Mouse (Mus musculus): ENCODE measurements at regions not wholly inside any gene's neighbourhood (a gene's known extent, or its start where the extent isn't known, plus 50 kb on each side); places are given as distances from the start of the nearest gene placed in this dataset.

DNA sequence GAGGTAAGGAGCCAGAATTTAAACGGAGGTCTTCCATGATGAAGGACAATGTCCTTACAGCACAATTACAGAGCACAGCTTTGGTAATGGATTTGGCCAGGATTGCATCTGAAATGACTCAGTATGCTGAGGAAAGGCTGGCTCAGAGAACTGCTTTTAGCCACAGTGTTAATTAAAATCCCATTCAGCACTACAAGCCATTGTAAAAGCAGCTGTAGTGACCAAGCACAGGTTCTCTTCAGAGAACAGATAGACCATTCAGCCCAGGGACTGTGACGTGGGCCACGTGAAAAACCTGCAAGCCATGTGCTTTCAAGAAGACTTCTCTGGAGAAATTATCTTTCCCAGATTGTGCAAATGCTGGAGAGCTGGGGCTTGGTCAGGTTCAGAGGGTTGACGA lies 979.7 kb downstream of the Slc22a22 start:
- DNase-seq (ENCODE audit: low read depth): peak; percentile 11
- TF ChIP-seq POLR2A (IDR thresholded peaks at IDR 0.05; ENCODE audit: borderline replicate concordance, extremely low read depth, insufficient read depth, insufficient read length, poor library complexity, severe bottlenecking) (no peak), CTCF (IDR thresholded peaks at IDR 0.05; ENCODE audit: borderline replicate concordance, extremely low read depth, insufficient read depth, insufficient read length) (no peak)

GRCm38 (mm10) chr15:56496355-56496754 lies 981.1 kb downstream of the Slc22a22 start:
- DNase-seq (ENCODE audit: low read depth): no peak
- TF ChIP-seq CTCF (IDR thresholded peaks at IDR 0.05; ENCODE audit: borderline replicate concordance, extremely low read depth, insufficient read depth, insufficient read length): no peak
- TF ChIP-seq POLR2A (IDR thresholded peaks at IDR 0.05; ENCODE audit: borderline replicate concordance, extremely low read depth, insufficient read depth, insufficient read length, poor library complexity, severe bottlenecking): no peak

GRCm38 (mm10) chr15:56485931-56486330 lies 991.5 kb downstream of the Slc22a22 start:
- TF ChIP-seq POLR2A (IDR thresholded peaks at IDR 0.05; ENCODE audit: borderline replicate concordance, extremely low read depth, insufficient read depth, insufficient read length, poor library complexity, severe bottlenecking) (no peak), CTCF (IDR thresholded peaks at IDR 0.05; ENCODE audit: borderline replicate concordance, extremely low read depth, insufficient read depth, insufficient read length) (no peak)
- no peak for DNase-seq (ENCODE audit: low read depth)

GRCm38 (mm10) chr15:56484693-56485092 lies 992.7 kb downstream of the Slc22a22 start:
- DNase-seq (ENCODE audit: low read depth): no peak
- TF ChIP-seq CTCF (IDR thresholded peaks at IDR 0.05; ENCODE audit: borderline replicate concordance, extremely low read depth, insufficient read depth, insufficient read length): no peak
- TF ChIP-seq POLR2A (IDR thresholded peaks at IDR 0.05; ENCODE audit: borderline replicate concordance, extremely low read depth, insufficient read depth, insufficient read length, poor library complexity, severe bottlenecking): no peak

- peak; percentile 2 for DNase-seq (ENCODE audit: low read depth)
- TF ChIP-seq CTCF (IDR thresholded peaks at IDR 0.05; ENCODE audit: borderline replicate concordance, extremely low read depth, insufficient read depth, insufficient read length) (no peak), POLR2A (IDR thresholded peaks at IDR 0.05; ENCODE audit: borderline replicate concordance, extremely low read depth, insufficient read depth, insufficient read length, poor library complexity, severe bottlenecking) (no peak)
These were observed 997.7 kb downstream of the Slc22a22 start for GRCm38 (mm10) chr15:56479682-56480081.

DNA sequence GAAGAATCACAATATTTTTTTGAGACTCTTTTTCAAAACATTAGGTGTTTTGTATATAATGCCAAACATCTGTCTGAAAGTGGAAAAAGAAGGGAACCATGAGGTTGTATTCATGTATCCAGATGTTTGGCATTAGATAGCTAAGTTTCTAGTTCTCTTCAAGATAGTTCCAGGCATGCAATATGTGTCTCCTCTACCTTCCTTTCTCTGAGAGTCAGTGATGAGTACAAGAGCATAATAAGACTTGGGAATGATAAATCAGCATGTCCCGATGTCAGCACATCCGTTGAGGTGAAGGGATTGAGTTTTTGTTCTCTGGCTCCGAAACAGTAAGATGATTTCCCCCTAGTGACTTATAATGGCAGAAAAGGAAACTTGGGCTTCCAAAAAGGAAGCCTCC lies 998.4 kb downstream of the Slc22a22 start:
- TF ChIP-seq POLR2A (IDR thresholded peaks at IDR 0.05; ENCODE audit: borderline replicate concordance, extremely low read depth, insufficient read depth, insufficient read length, poor library complexity, severe bottlenecking) (no peak), CTCF (IDR thresholded peaks at IDR 0.05; ENCODE audit: borderline replicate concordance, extremely low read depth, insufficient read depth, insufficient read length) (no peak)
- DNase-seq (ENCODE audit: low read depth): no peak

GRCm38 (mm10) chr15:56473679-56474078 lies 1003.7 kb downstream of the Slc22a22 start:
- TF ChIP-seq POLR2A (IDR thresholded peaks at IDR 0.05; ENCODE audit: borderline replicate concordance, extremely low read depth, insufficient read depth, insufficient read length, poor library complexity, severe bottlenecking) (no peak), CTCF (IDR thresholded peaks at IDR 0.05; ENCODE audit: borderline replicate concordance, extremely low read depth, insufficient read depth, insufficient read length) (no peak)
- no peak for DNase-seq (ENCODE audit: low read depth)

DNA sequence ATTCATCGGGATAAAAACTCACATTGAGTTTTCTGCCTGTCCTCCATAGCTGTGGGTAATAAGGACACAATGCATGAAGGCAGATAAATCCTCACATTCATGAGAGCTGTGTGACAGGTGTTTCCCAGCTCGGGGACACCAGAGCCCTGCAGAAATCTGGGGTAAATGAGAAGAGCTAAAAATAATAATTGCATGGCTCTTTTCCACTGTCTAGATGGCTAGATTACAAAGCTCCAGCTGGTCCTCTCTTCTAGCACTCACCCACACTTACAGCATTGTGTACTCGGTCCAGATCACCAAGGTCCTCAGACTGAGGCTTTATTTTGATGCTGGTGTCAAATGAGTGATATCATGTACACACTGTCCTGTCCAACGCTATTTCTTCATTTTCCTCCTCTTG lies 1025.5 kb downstream of the Slc22a22 start:
- no peak for DNase-seq (ENCODE audit: low read depth)
- TF ChIP-seq POLR2A (IDR thresholded peaks at IDR 0.05; ENCODE audit: borderline replicate concordance, extremely low read depth, insufficient read depth, insufficient read length, poor library complexity, severe bottlenecking) (no peak), CTCF (IDR thresholded peaks at IDR 0.05; ENCODE audit: borderline replicate concordance, extremely low read depth, insufficient read depth, insufficient read length) (no peak)

DNA sequence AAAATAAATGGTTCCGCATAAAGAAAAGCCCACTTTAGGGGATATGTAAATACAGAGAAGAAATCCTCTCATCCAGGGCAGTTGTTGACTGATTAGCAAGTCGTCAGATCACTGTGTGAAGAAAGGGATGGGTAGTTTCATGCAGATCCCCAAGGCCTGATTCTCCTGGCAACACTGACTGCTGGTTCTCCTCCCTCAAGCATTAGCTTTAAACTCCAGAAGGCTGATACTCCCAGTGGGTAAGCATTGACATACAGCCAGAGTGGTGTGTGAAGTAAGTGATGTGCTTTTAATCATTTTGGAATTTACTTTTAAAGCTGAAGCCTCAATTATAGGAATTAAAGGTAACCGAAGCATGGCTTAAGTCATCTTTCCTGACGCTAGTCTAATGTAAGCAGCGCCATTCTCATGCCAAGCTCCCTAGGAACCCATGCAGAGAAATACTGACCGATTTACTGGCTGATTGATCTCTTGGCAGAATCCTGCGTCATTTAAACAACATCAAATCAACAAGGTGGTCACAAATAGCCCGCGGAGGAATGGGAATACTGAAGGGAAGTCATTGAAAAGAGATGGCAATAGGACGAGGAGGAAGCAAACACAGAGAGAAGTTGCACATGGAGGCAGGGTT lies 1029.3 kb downstream of the Slc22a22 start:
- no peak for TF ChIP-seq CTCF (IDR thresholded peaks at IDR 0.05; ENCODE audit: borderline replicate concordance, extremely low read depth, insufficient read depth, insufficient read length)
- peak; percentile 45 for DNase-seq (ENCODE audit: low read depth)

- no peak for DNase-seq (ENCODE audit: low read depth)
- no peak for TF ChIP-seq CTCF (IDR thresholded peaks at IDR 0.05; ENCODE audit: borderline replicate concordance, extremely low read depth, insufficient read depth, insufficient read length)
- TF ChIP-seq POLR2A (IDR thresholded peaks at IDR 0.05; ENCODE audit: borderline replicate concordance, extremely low read depth, insufficient read depth, insufficient read length, poor library complexity, severe bottlenecking): no peak
These were observed 1037.3 kb downstream of the Slc22a22 start for GRCm38 (mm10) chr15:56440171-56440570.

DNA sequence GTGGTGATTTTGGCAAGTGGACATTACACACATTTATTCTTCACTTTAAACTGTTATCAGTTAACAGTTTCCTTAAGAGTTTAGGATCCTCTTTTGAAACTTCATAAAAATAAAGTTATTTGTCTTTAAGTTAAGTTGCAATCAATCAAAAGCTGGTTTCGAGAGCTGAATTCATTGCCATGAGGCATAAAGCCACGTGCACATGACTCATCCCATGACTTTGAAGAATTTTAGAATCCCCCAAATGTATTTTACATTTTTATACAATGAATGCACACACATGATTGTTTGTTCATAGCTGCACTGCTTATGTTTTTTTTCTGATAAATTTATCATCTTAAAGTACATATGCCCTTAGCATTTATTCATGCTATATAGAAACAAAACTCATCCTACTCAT lies 1039.1 kb downstream of the Slc22a22 start:
- DNase-seq (ENCODE audit: low read depth): no peak
- TF ChIP-seq CTCF (IDR thresholded peaks at IDR 0.05; ENCODE audit: borderline replicate concordance, extremely low read depth, insufficient read depth, insufficient read length) (no peak), POLR2A (IDR thresholded peaks at IDR 0.05; ENCODE audit: borderline replicate concordance, extremely low read depth, insufficient read depth, insufficient read length, poor library complexity, severe bottlenecking) (no peak)

- no peak for DNase-seq (ENCODE audit: low read depth)
- no peak for TF ChIP-seq CTCF (IDR thresholded peaks at IDR 0.05; ENCODE audit: borderline replicate concordance, extremely low read depth, insufficient read depth, insufficient read length)
- no peak for TF ChIP-seq POLR2A (IDR thresholded peaks at IDR 0.05; ENCODE audit: borderline replicate concordance, extremely low read depth, insufficient read depth, insufficient read length, poor library complexity, severe bottlenecking)
These were observed 1041.3 kb downstream of the Slc22a22 start for GRCm38 (mm10) chr15:56436131-56436530.
